Mouse (Mus musculus) limb, embryonic 14.5 days (tissue): Measurements from ENCODE around the gene Ocm. TPM values are rescaled to one million over a fixed set of nuclear protein-coding genes. Genes with fewer than 3 reads are reported as not detected.

Experiments used
- ATAC-seq: fragments of 200-750 bp; cut with Nextera tagmentation; 2 replicates; pipeline ENCODE4 v1.8.0; 2017; ENCODE audit warnings: low read depth, moderate number of reproducible peaks, moderate TSS enrichment; ENCODE audit not compliant: low FRiP score
- DNase-seq: peaks from one replicate; pipeline ENCODE4 v3.0.0-alpha.2; 2015; ENCODE audit warnings: low spot score
- H3K27ac ChIP-seq: fragments of 300-500 bp; sonication (generic); replicated peaks from 2 replicates; pipeline ENCODE4 v1.5.1; 2014; ENCODE audit warnings: low read depth, mild to moderate bottlenecking, low read length, moderate library complexity, mixed read lengths
- H3K27me3 ChIP-seq: fragments of 300-500 bp; sonication (generic); 2 replicates; pipeline ENCODE4 v1.6.1; 2014; ENCODE audit warnings: low read length, mixed read lengths; ENCODE audit not compliant: control insufficient read depth, insufficient read depth
- H3K36me3 ChIP-seq: fragments of 300-500 bp; sonication (generic); 2 replicates; pipeline ENCODE4 v1.6.1; 2014; ENCODE audit warnings: mild to moderate bottlenecking, low read length, moderate library complexity, mixed read lengths; ENCODE audit not compliant: control insufficient read depth, insufficient read depth
- H3K4me1 ChIP-seq: fragments of 300-500 bp; sonication (generic); 2 replicates; pipeline ENCODE4 v1.6.1; 2014; ENCODE audit warnings: antibody characterized with exemption, low read length, mixed read lengths; ENCODE audit not compliant: control insufficient read depth, insufficient read depth
- H3K4me2 ChIP-seq: fragments of 300-500 bp; sonication (generic); replicated peaks from 2 replicates; pipeline ENCODE4 v1.6.1; 2014; ENCODE audit warnings: low read depth, mild to moderate bottlenecking, low read length, moderate library complexity; ENCODE audit not compliant: severe bottlenecking
- H3K4me3 ChIP-seq: fragments of 300-500 bp; sonication (generic); replicated peaks from 2 replicates; pipeline ENCODE4 v1.5.1; 2014; ENCODE audit warnings: low read length
- H3K9ac ChIP-seq: fragments of 300-500 bp; sonication (generic); 2 replicates; pipeline ENCODE4 v1.6.1; 2014; ENCODE audit warnings: mild to moderate bottlenecking, low read depth, low read length, moderate library complexity; ENCODE audit not compliant: severe bottlenecking
- H3K9me3 ChIP-seq: fragments of 300-500 bp; sonication (generic); 2 replicates; pipeline ENCODE4 v1.6.1; 2016; ENCODE audit warnings: low read length; ENCODE audit not compliant: control insufficient read depth
- POLR2A ChIP-seq: fragments of 200-500 bp; IDR thresholded peaks from 2 replicates; pipeline ENCODE4 v1.8.0; 2012; ENCODE audit warnings: inconsistent platforms, mild to moderate bottlenecking, moderate library complexity, borderline replicate concordance; ENCODE audit not compliant: insufficient read depth, insufficient read length; ENCODE audit errors: extremely low read depth
- WGBS: fragments of 180-500 bp; shearing (Covaris S2); extraction: QIAGEN DNeasy Blood & Tissue Kit; methylation state at CpG from one replicate; pipeline ENCODE4 v1.1.7; 2014; 5-methylcytosine and 5-hydroxymethylcytosine counted together
- polyA plus RNA-seq, 2 experiments: library from polyadenylated mRNA; depleted of rRNA in 1 of 2; stranded (reverse) in 1 of 2; unstranded in 1 of 2; fragments of >200 nt; fragmentation: Nextera tagmentation in 1 of 2; extraction: Ambion mirVana in 1 of 2; gene quantifications; 2 replicates each; pipeline versions ENCODE4 v1.2.1 to v1.2.3; 2012 to 2014

Gene Ocm
- polyA plus RNA-seq, 2 experiments: not detected

DNA sequence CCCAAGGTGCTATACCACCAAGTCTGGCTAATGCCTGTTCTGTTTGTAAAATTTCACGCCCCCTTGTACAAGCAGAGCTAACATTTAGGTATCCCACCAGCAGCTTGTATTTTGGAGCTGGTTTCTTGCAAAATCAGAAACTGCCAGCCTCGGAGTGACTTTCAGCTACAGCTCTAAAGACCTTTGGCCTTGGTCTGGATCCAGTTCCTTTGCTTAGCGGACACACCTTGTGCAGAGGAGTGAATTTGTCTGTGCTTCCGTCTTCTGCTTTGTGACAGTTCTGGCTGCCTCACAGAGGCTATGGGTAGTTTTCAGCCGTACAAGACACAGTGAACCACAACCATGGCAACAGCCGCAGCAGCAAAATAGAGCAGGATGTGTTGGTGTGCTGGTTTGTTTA lies 27.9 kb upstream of the Ocm start:
- no peaks in the 10 kb centered on the region for H3K27me3 ChIP-seq
- H3K27ac ChIP-seq: no peak overlapping the region
- DNase-seq (no peak), ATAC-seq (no peak)
- H3K4me1 ChIP-seq: no peaks in the 10 kb centered on the region
- no peaks in the 10 kb centered on the region for H3K36me3 ChIP-seq
- H3K9ac ChIP-seq: no peak overlapping the region
- no peaks in the 10 kb centered on the region for H3K9me3 ChIP-seq
- H3K4me2 ChIP-seq: no peak overlapping the region
- no peak overlapping the region for H3K4me3 ChIP-seq
- WGBS: 91% methylated on average over 6 of the region's 6 CpGs
- TF ChIP-seq POLR2A: no peak

- ATAC-seq: no peak
- no peak overlapping the region for H3K9ac ChIP-seq
- no peak overlapping the region for H3K27ac ChIP-seq
- DNase-seq: no peak
- 45% methylated on average over 3 of the region's 3 CpGs for WGBS
- no peak overlapping the region for H3K4me3 ChIP-seq
- H3K4me2 ChIP-seq: no peak overlapping the region
- H3K9me3 ChIP-seq: no peaks in the 10 kb centered on the region
- H3K36me3 ChIP-seq: no peaks in the 10 kb centered on the region
- TF ChIP-seq POLR2A: no peak
- no peaks in the 10 kb centered on the region for H3K27me3 ChIP-seq
- no peaks in the 10 kb centered on the region for H3K4me1 ChIP-seq
Measured at GRCm38 (mm10) chr5:144053450-144053849, 27.0 kb upstream of the Ocm start.

DNA sequence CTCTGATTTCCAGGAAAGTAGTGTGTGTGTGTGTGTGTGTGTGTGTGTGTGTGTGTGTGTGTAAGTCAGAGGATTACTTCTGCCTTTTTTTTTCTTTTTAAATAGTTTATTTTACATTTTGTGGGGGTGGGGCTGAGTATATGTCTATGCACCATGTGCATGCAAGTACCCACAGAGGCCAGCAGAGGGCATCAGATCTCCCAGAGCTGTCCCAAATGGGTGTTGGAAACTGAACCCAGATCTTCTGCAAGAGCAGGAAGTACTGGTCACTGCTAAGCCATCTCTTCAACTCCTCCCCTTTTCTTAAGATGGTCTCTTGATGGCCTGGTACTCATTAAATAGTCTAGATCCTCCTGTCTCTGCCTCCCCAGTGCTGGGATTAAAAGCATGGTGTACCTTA lies 24.8 kb upstream of the Ocm start:
- H3K27me3 ChIP-seq: no peaks in the 10 kb centered on the region
- no peaks in the 10 kb centered on the region for H3K4me1 ChIP-seq
- no peaks in the 10 kb centered on the region for H3K9me3 ChIP-seq
- H3K9ac ChIP-seq: no peak overlapping the region
- ATAC-seq (no peak), DNase-seq (no peak)
- H3K4me2 ChIP-seq: no peak overlapping the region
- H3K36me3 ChIP-seq: no peaks in the 10 kb centered on the region
- no peak for TF ChIP-seq POLR2A
- H3K4me3 ChIP-seq: no peak overlapping the region
- no peak overlapping the region for H3K27ac ChIP-seq

- Histone ChIP-seq H3K4me1 (no peaks in the 10 kb centered on the region), H3K27ac (no peak overlapping the region), H3K4me3 (no peak overlapping the region), H3K9me3 (no peaks in the 10 kb centered on the region), H3K36me3 (no peaks in the 10 kb centered on the region), H3K9ac (no peak overlapping the region), H3K27me3 (no peaks in the 10 kb centered on the region), H3K4me2 (no peak overlapping the region)
- 73% methylated on average over 3 of the region's 3 CpGs for WGBS
- no peak for TF ChIP-seq POLR2A
- no peak for ATAC-seq
- no peak for DNase-seq
Measured at GRCm38 (mm10) chr5:144049881-144050280, 23.4 kb upstream of the Ocm start.

DNA sequence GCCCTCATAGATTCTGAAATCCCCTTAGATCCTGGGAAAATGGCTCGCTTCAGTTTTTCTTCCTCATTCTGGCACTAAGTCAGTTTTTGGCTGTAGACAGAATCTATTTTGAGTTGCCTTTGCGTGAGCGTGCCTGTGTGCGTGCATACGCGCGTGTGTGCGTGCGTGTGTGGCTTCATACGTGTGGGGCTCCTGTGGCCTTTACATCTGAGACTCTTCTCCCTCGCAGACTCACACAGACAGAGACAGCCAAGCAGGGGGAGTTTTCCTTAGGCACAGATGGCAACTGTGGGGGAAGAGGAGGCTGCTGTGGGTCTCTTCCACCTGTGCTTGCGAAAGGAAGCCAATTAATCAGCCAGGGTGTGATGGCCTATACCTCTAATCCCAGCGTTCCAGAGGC lies 20.9 kb upstream of the Ocm start:
- Histone ChIP-seq H3K27me3 (no peaks in the 10 kb centered on the region), H3K27ac (no peak overlapping the region), H3K9me3 (no peaks in the 10 kb centered on the region), H3K4me1 (no peaks in the 10 kb centered on the region), H3K4me3 (no peak overlapping the region), H3K36me3 (no peaks in the 10 kb centered on the region), H3K9ac (no peak overlapping the region), H3K4me2 (no peak overlapping the region)
- 54% methylated on average over 13 of the region's 13 CpGs for WGBS
- no peak for DNase-seq
- TF ChIP-seq POLR2A: no peak
- ATAC-seq: no peak

DNA sequence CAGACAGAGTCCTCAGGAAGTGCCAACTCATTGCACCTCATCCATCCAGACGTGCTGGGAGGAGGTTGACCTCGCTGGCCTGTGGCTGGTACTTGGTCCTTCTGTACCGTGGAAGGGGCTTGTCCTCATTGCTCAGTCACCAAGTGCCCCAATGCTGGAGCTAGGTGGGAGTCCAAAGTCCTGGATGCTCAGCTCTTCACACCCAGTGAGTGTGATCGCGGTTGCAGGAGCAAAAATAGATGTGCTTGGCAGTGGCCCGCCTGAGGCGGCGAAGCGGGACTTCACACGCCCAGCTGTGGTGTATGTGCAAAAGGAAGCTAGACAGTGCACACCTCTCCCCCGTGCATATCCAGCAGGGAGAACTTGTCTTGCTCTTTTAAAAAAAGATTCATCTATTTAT lies 16.7 kb upstream of the Ocm start:
- Histone ChIP-seq H3K27me3 (no peaks in the 10 kb centered on the region), H3K4me2 (no peak overlapping the region), H3K27ac (no peak overlapping the region), H3K4me1 (no peaks in the 10 kb centered on the region), H3K4me3 (no peak overlapping the region), H3K9ac (no peak overlapping the region), H3K9me3 (no peaks in the 10 kb centered on the region), H3K36me3 (no peaks in the 10 kb centered on the region)
- TF ChIP-seq POLR2A: no peak
- WGBS: 87% methylated on average over 11 of the region's 11 CpGs
- ATAC-seq (no peak), DNase-seq (no peak)
